Mouse (Mus musculus) ZHBTc4 (cell line): ENCODE results near the gene Kcnd2.

ENCODE experiments used
- DNase-seq: peaks from one replicate; pipeline ENCODE4 v3.0.0-alpha.2; 2011; ENCODE audit warnings: low read depth, low spot score

The Kcnd2 gene

GRCm38 (mm10) chr6:21424202-21424785 lies 209.0 kb downstream of the Kcnd2 start:
- DNase-seq: no peak

DNA sequence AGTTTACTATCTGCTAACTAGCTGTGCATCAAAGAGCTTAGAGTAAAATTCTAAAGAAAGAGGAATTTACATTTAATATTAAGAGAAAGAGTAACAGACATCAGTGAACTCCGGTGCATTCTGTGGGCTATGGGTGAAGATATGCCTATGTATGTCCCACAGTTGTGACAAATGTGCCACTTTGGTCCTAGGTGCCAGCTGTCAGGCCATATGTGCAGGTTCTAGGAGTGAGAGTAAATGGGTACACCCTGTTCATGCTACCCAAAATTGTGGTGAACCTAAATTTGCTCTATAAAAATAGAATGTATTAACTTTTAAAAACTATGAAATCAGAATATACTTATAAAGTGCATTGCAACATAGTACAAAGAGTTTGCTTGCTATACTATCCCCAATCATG lies 215.8 kb downstream of the Kcnd2 start:
- DNase-seq: no peak

- no peak for DNase-seq
Observed at GRCm38 (mm10) chr6:21464719-21465118, 249.4 kb downstream of the Kcnd2 start.

DNA sequence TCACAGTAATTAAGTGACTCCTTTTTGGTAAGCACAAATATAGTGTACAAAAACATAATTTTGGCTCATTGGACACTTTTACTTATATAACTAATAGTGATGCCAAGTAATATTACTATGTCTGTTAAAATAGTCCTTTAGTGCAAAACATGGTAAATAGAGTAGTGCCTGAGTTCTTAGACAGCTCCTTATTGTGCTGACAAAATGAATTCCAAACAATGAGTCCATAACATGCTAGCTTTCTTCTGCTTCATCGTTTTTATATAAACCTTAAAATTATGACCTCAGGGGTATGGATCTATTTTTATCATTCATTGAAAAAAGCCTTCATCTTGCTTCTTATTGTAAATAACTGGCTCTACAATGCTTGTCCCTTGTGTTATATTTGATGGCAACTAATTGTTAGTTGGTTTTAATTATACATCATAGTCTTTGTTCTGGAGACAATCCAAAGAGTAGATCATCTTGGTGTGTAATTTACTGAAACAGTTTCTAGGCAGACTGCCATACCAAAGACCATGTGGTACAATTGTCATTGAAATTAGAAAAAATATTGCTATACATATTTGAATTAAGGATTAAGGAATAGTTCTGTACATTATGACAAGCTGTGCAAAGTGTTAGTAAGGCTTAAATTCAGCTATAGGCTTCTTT lies 256.7 kb downstream of the Kcnd2 start:
- no peak for DNase-seq

DNA sequence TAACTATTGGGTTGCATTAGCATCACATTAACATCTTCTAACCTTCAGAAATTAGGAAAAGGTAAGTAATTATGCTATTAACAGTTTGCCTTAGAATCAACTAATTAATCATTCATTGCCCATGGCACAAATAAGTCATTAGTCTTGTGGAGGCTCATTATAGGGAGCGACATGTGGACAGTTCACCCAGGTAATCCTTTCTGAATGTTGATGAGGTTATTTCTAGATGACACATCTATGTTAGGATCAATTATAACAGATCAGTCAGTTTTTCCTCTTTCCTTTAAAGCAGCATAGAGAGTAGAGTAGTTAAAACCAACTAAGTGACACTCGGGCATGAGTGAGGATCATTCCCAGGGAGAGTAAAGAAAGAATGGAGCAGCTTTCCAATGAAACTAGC lies 267.4 kb downstream of the Kcnd2 start:
- no peak for DNase-seq

GRCm38 (mm10) chr6:21488536-21488935 lies 273.2 kb downstream of the Kcnd2 start:
- no peak for DNase-seq

- no peak for DNase-seq
Observed at GRCm38 (mm10) chr6:21502921-21503320, 287.6 kb downstream of the Kcnd2 start.

DNA sequence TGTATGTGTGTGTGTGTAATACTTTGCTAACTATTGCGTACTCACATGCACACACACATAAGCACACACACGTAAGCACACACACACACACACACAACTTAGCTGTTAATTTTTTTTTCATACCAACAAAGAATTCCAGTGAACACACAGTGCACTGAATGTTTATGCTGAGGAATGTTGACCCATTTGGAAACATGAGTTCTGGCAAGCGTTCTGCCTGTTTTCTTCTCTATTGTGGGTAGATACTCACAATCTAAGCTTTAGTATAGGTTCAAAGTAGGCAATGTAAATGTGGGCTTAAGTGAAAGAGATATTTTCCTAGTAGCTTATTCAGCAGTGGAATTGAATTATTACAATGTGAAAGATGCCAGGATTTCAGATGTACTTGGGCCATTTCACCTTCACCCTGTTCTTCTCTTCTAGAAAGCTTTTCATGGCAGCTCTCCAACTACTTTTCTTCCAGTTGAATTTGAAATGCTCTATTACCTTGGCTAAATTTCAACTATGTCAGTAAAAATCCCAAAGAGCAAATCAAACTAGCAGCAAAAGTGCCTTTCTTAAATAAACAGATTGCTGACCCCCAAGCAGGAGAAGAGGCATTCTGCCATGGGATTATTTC lies 295.4 kb downstream of the Kcnd2 start:
- DNase-seq: no peak

- no peak for DNase-seq
Observed at GRCm38 (mm10) chr6:21520351-21520750, 305.0 kb downstream of the Kcnd2 start.

GRCm38 (mm10) chr6:21527489-21528074 lies 312.3 kb downstream of the Kcnd2 start:
- no peak for DNase-seq

DNA sequence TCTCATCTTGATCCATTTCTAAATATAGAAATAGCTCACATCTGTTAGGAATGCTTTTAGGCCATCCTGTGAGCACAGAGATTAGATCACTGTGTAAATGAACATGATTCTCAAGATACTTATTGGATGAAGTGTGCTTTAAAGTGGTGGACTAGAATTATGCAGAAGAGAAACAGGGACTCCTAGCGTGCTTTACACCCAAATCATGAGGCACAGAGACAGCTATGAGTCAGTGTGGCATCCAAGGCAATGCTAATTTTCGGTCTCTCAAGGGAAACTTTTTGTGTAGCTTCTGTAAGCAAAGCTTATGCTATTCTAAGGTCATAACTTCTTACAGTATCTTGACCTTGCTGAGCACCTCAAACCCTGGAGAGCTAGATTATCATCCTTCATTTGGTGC lies 318.7 kb downstream of the Kcnd2 start:
- no peak for DNase-seq

DNA sequence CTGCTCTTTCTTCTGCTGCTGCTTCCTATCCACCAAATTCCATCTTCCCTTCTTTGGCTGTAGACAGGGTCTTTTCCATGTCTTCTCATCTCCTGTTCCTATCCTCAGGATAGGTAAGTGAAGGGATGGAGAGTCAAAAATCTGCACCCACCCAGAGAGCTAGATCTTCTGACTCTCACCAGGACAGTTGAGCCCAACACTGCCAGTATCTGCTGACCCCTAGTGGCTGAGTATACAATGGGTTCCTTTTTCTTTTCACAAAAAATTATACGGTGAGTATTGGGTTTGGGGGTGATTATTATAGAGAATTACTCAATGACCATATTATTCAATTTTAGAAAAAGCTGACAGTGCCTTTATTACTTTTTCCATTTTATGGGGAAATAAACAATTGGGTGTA lies 319.5 kb downstream of the Kcnd2 start:
- DNase-seq: peak; percentile 23

- DNase-seq: no peak
Observed at GRCm38 (mm10) chr6:21551501-21551900, 336.2 kb downstream of the Kcnd2 start.

GRCm38 (mm10) chr6:21570964-21571363 lies 355.7 kb downstream of the Kcnd2 start:
- no peak for DNase-seq

GRCm38 (mm10) chr6:21590156-21590555 lies 374.9 kb downstream of the Kcnd2 start:
- DNase-seq: no peak

DNA sequence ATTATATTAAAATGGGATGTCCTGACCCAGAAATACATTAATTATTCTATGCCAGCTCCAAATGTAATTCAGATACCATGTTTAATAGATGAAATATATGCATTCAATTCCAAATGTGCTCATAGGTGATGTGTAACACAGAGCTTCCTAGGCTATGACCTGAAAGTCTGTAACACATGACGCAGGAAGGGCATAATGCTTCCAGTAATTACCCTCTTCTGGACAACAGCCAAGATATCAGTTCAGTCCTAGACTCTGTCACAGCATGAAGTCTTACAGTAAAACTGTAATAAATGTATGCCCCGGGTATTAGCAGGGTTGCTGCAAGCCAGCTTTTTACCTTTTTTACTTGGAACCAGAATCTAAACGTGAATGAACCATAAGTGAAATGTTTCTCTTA lies 382.1 kb downstream of the Kcnd2 start:
- DNase-seq: no peak

- no peak for DNase-seq
Observed at GRCm38 (mm10) chr6:21609381-21610059, 394.2 kb downstream of the Kcnd2 start.

- no peak for DNase-seq
Observed at GRCm38 (mm10) chr6:21629989-21630388, 414.7 kb downstream of the Kcnd2 start.

DNA sequence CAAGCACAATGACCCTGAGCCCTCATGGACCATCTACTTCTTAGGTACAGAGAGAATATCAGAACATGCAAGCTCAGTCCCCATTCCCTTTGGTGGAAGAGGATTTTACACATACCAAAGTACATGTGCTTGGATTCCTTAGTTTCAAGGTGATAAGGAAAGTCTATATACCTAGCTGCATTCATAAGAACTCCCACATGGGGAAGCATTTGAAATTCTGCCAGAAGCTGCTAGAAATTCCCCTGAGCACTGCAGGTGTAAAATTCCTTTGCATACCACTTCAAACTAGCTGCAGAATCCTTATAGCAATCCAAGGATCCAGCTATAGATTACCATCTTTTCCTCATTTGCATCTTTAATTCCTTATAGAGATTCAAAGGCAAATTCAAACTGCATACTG lies 440.4 kb downstream of the Kcnd2 start:
- no peak for DNase-seq

DNA sequence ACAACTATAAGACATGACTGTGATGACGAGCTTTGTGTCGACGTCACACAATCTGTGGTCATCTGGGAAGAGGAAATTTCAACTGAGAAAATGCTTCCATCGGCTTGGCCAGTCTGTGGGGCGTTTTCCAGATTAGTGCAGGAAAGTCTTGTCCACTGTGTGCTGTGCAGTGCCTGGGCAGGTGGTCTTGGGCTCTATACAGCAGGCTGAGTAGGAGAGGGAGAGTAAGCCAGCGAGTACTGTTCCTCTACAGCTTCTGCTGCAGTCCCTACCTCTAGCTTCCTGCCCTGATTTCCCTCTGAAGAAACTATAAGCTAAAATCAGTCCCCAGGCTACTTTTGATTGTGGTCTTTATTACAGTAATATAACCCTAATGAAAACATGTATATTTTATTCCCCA lies 448.8 kb downstream of the Kcnd2 start:
- no peak for DNase-seq

DNA sequence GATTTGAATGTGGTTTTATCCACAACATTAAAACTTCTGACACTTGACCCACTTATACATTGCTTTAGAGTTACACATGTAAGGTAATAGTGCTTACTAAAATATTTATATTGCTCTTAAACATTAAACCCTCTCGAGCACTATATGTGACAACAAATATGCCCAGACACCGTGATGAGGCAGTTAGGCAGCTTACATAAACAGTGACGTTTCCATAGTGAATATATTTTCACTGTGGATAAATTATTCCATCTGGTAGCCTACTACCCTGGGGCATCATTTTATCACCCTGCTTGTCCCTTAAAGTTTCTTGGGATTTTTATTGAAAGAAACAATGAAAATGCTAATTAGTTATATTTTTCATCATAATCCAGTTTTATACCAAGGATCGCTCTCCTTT lies 449.3 kb downstream of the Kcnd2 start:
- no peak for DNase-seq

GRCm38 (mm10) chr6:21684252-21684651 lies 468.9 kb downstream of the Kcnd2 start:
- DNase-seq: no peak
